Mouse (Mus musculus): ENCODE measurements around the gene Prrt2.

The Prrt2 gene

DNA sequence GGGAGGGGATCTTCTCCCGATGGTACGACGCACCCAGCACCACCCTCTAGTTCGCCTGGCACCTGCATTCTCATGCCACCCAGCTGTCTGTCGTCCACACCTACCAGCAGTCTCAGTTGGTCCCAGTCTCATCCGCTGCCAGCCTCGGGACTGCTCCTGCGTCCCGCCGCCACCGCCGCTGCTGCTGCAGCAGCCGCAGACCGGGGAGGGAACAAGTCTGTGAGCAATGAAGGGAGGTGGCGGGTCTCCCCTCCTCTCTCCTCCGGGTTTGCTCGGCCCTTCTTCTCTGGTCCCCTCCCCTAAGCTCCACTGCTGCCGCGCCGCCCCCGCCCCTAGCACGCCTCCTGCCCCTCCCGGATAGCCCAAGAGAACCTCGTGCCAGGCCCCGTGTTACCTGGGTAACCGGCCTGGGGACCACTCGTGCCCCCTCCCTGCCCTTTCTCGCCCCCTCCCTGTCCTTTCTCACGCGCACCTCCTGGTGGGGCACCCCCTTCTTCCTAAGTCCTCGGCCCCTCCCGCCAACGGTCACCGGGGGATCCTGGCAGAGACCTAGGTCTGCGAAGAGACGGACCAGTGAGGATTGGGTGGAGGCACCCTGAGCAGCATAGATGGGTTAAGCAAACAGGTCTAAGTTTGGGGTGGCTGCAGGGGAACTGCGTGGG lies at the start of gene Prrt2, which contains the start of gene Gm42742:
TSS of gene Prrt2 (minus strand) at position 311 of the 662 bp plus-strand sequence.
TSS of gene Gm42742 (minus strand) at position 197 of the 662 bp plus-strand sequence.
- DNase-seq = no peak

DNA sequence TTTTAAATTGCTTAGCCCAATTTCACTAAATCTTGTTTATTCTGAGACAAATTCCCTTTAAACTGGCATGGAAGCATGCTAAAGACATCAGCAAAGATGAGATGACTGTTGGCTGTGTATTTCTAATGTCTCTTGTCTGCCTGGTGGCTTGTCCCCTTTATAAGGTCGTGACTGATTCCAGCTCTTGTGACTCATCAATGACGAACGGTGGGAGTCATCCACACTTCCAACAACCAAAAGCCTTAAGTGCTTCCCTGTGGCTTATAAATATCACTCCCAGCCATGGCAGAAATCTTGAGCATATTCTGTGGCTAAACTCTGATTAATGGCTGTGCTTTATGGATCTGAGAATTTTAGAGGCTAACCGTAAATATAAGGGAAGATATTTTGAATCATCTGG lies 45.3 kb upstream of the Prrt2 start:
- DNase-seq = no peak

GRCm38 (mm10) chr7:127065538-127065937 lies 44.5 kb upstream of the Prrt2 start:
- DNase-seq = no peak

GRCm38 (mm10) chr7:127055026-127055585 lies 34.1 kb upstream of the Prrt2 start:
- no peak for DNase-seq

- DNase-seq = peak; percentile 76 to 87
Measured at GRCm38 (mm10) chr7:127041851-127042672, 21.1 kb upstream of the Prrt2 start, which contains the start of gene Kif22. Kif22 (minus strand) TSS chr7:127042471.

GRCm38 (mm10) chr7:127031244-127031643 lies 10.2 kb upstream of the Prrt2 start:
- no peak for DNase-seq

- no peak for DNase-seq
Measured at GRCm38 (mm10) chr7:127030172-127030571, 9.2 kb upstream of the Prrt2 start.

DNA sequence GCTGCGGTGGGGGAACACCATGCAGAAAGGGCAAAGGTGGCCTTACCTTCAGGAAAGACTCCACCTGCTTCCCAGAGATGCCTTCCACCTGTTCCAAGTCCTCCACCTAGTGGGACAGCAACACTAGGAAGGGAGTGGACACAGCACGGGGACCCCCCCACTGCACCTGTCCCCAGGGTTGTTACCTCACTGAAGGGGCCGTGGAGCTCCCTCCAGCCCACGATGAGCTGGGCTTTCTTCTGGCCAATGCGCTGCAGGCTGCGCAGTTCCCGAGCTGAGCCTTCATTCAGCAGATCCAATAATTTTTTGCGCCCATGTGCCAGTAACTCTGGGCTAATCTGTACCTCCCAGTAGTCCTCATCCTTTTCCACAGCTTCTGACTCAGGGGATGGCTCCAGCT lies 6.9 kb upstream of the Prrt2 start:
- peak in 1 of 2 experiments; percentile 30 for DNase-seq

- peak; percentile 98 to 99 for DNase-seq
Measured at GRCm38 (mm10) chr7:127026984-127027726, 6.1 kb upstream of the Prrt2 start, which contains the start of gene Maz. Maz (minus strand) TSS chr7:127027037.

GRCm38 (mm10) chr7:127026616-127026983 lies 5.6 kb upstream of the Prrt2 start:
- peak; percentile 76 for DNase-seq

DNA sequence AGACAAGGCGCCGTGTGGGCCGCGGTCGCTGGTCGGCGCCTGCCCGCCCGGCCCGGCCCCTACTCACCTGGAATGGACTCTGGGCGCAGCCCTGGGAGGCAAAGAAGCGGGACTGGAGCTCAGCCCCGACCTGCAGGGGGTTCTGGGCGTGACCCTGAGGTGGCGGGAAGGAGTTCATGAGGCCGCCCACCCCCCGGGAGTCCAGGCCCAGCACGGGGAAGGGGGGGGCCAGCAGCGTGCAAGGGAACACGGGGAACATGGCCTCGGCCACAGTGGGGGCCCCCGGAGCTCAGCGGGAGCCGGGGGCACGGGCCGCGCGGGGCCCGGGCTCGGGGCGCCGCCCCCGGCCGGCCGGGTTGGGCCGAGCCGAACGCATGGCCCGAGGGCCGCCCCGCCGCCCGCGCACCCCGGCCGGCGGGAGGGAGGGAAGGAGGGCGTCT lies 5.2 kb upstream of the Prrt2 start:
- DNase-seq = peak; percentile 63 to 69

DNA sequence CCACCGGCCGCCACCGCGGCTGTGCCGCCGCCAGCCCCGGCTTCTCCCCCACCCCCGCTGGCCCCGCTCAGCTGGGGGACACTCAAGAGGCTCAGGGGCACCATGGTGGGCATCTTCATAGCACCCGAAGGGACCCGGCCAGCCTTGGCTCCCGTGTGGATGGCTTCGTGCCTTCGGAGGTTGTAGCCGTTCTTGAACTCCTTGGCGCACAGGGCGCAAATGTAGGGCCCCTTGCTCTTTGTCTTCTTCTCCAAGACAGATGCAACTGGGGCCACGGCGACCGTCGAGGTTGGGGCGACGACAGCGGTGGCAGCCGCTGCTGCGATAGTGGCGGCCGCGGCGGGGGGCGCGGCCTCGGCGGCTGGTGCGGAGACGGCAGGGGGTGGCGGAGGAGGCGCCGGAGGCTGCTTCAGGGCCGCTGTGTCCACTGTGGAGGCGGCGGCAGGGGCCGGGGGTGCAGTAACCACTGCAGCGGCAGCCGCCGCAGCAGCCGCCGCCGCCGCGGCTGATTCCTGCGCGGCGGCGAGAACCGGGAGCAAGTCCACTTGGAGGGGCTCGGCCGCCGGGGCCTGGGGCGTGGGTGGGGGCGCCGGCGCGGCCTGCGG lies 4.6 kb upstream of the Prrt2 start:
- peak; percentile 43 to 58 for DNase-seq

GRCm38 (mm10) chr7:127024755-127025555 lies 3.9 kb upstream of the Prrt2 start:
- DNase-seq = peak; percentile 71 to 73

- no peak for DNase-seq
Measured at GRCm38 (mm10) chr7:127023896-127024690, 3.1 kb upstream of the Prrt2 start.

DNA sequence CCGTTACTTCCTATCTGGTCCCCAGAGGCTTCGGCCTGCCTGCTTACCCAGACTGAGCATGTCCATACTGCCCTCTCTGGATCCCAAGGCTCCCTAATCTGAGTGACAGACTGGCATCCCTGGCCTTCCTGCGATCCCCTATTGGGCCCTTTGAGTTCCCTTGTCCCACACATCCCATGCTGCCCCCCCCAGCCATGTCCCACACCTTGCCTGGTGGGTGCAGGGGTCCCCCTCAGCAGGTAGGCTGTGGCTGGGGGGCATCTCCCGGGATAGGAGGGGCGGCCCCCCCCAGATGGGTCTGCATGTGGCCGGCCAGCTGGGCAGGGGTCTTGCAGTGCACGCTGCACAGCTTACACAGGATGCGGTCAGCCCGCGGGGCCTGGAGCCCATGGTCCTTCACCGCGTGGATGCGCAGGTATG lies 2.3 kb upstream of the Prrt2 start:
- DNase-seq = no peak

GRCm38 (mm10) chr7:127022528-127023271 lies 1.7 kb upstream of the Prrt2 start:
- no peak for DNase-seq

DNA sequence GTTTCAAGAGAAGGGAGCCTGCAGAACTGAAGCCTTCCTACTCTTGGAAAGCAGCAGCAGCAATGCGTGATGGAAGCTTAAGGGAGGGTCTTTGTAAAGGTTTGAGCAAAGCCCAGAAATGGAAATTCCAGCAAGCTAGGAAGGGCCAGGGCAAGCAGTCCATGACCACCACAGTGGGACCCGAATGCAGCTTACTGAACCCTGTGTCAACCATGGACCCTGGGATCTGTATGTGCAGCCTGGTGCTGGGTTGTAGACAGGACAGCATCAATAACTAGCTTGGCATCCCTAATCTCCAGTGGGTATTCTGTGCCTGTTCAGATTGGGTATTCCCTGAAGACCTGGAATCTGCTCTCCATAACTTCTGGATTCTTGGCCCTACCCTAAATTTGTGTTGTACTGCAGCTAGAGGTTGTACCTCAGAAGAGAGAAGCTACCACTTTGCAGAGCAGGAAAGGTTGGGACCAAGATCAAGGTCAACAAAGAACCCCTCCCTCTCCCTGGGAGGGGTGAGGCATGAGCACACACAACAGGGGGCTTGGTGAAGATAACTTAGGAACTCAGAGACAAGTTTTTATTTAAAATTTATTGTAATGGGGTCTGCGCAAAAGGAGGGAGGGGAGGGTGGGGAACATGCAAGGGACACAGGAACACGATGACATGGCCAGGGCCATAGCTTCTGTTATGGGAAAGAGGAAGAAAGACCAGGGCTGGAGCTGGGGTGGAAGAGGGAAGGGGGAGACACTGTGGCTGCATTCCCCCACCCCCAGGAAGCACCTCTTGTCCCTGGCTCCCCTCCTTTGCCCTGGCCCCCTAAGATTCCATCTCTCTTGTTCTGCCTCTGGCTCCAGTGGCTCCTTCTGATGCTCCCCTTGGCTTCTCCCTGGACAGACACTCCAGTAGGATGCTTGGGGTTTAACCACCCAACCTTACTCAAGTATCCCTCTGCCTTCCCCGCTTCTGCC lies 834 bp upstream of the Prrt2 start:
- DNase-seq = no peak

DNA sequence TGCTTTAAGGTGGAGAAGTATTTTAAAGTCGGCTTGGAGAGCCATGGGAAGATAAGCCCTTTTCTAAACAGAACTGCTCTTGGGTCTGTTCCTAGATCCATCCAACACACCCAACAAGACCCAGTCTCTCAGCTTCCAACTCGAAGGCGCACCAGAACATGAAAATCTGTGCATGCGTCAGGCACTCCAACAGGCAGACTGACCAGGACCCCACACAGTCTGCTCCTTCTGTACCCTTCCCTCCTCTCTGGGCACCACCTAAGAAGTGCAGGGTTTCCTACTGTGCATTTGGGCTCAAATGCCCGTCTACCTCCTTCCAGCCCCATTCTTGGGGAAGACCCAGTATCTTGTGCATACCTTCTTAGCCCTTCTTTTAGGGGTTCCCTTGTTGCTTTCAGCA lies 520 bp downstream of the Prrt2 start:
- no peak for DNase-seq

- no peak for DNase-seq
Measured at GRCm38 (mm10) chr7:127020031-127020430, 980 bp downstream of the Prrt2 start.

Data from spleen, adult 18-20 months (tissue).